Mouse (Mus musculus) mature B cell (primary cell): Measurements from ENCODE around the gene Tgm2.

ENCODE experiments used
- in situ Hi-C: fragments of 300-500 bp; cut with MboI; formaldehyde crosslinking; loops from 2 replicates; pipeline ENCODE4 v1.14.3; 2019

The Tgm2 gene

GRCm38 (mm10) chr2:158167496-158168205 lies 21.4 kb upstream of the Tgm2 start:
- in situ Hi-C loops = no loop called here

- in situ Hi-C loops = no loop called here
These were observed 20.4 kb upstream of the Tgm2 start for GRCm38 (mm10) chr2:158166628-158167027.

GRCm38 (mm10) chr2:158165776-158166175 lies 19.5 kb upstream of the Tgm2 start:
- in situ Hi-C loops = no loop called here

GRCm38 (mm10) chr2:158163034-158163433 lies 16.8 kb upstream of the Tgm2 start:
- in situ Hi-C loops = no loop called here

GRCm38 (mm10) chr2:158161761-158162160 lies 15.5 kb upstream of the Tgm2 start:
- in situ Hi-C loops = no loop called here

- in situ Hi-C loops = no loop called here
These were observed 13.4 kb upstream of the Tgm2 start for GRCm38 (mm10) chr2:158159376-158160235.

- in situ Hi-C loops = no loop called here
These were observed 11.4 kb upstream of the Tgm2 start for GRCm38 (mm10) chr2:158157654-158158053.

- in situ Hi-C loops = no loop called here
These were observed 10.3 kb upstream of the Tgm2 start for GRCm38 (mm10) chr2:158156487-158156886.

GRCm38 (mm10) chr2:158155615-158156014 lies 9.4 kb upstream of the Tgm2 start:
- in situ Hi-C loops = no loop called here

GRCm38 (mm10) chr2:158155101-158155500 lies 8.9 kb upstream of the Tgm2 start:
- in situ Hi-C loops = no loop called here

GRCm38 (mm10) chr2:158154641-158155040 lies 8.4 kb upstream of the Tgm2 start:
- in situ Hi-C loops = no loop called here

GRCm38 (mm10) chr2:158153728-158154343 lies 7.6 kb upstream of the Tgm2 start:
- in situ Hi-C loops = no loop called here

GRCm38 (mm10) chr2:158152685-158153309 lies 6.6 kb upstream of the Tgm2 start:
- in situ Hi-C loops = no loop called here

- in situ Hi-C loops = no loop called here
These were observed 4.8 kb upstream of the Tgm2 start for GRCm38 (mm10) chr2:158151077-158151476.

GRCm38 (mm10) chr2:158146971-158147370 lies 735 bp upstream of the Tgm2 start:
- in situ Hi-C loops = no loop called here

- in situ Hi-C loops = no loop called here
These were observed 639 bp downstream of the Tgm2 start for GRCm38 (mm10) chr2:158145528-158146065.

GRCm38 (mm10) chr2:158144750-158145527 lies 1.3 kb downstream of the Tgm2 start:
- in situ Hi-C loops = no loop called here

- in situ Hi-C loops = no loop called here
These were observed 2.0 kb downstream of the Tgm2 start for GRCm38 (mm10) chr2:158144263-158144662.

- in situ Hi-C loops = no loop called here
These were observed 2.4 kb downstream of the Tgm2 start for GRCm38 (mm10) chr2:158143816-158144215.

- in situ Hi-C loops = no loop called here
These were observed 3.3 kb downstream of the Tgm2 start for GRCm38 (mm10) chr2:158142981-158143380.
